8 mouse cellular contexts compared by ENCODE assay signal in genomic region chr17:88063980-88064346, GRCm38 (mm10). TPM values are rescaled to one million over a fixed set of nuclear protein-coding genes. Genes with fewer than 3 reads are reported as not detected.
DNase-seq lines count a peak whose midpoint lies in the region; ATAC-seq lines count a peak whose summit lies in the region.

No protein-coding gene starts in this region.

- peak overlapping the region; percentile 100 for H3K9ac ChIP-seq in hindbrain, embryonic 14.5 days

- WGBS in hindbrain, embryonic 14.5 days = under 1% methylated on average over 23 of the region's 23 CpGs

- DNase-seq in T-cell, adult 2 months (ENCODE audit: low spot score) = peak; percentile 71
- DNase-seq in cerebellum, postnatal 25 days = peak; percentile 75 to 79
- peak; percentile 64 to 77 for DNase-seq in frontal cortex, postnatal 36 days (ENCODE audit: low spot score in 2 of 2)
- DNase-seq in hindbrain, embryonic 14.5 days (ENCODE audit: low spot score) = peak; percentile 70
- peak; percentile 64 for DNase-seq in left cerebral cortex, adult 11 months (ENCODE audit: low spot score)
- DNase-seq in lung, postnatal 25 days (ENCODE audit: low spot score) = peak; percentile 56
- DNase-seq in retina, postnatal 7 days (ENCODE audit: low read depth, low spot score) = peak; percentile 33
- DNase-seq in thymus, postnatal 4 days = peak; percentile 81

- no peaks in the 10 kb centered on the region for H3K36me3 ChIP-seq in hindbrain, embryonic 14.5 days (replicated peaks; ENCODE audit: control insufficient read depth, insufficient read depth)

- peak overlapping the region; percentile 100 for H3K27ac ChIP-seq in hindbrain, embryonic 14.5 days

- H3K9me3 ChIP-seq in hindbrain, embryonic 14.5 days (ENCODE audit: control insufficient read depth, low read length) = no peaks in the 10 kb centered on the region

- no peaks in the 10 kb centered on the region for H3K27me3 ChIP-seq in hindbrain, embryonic 14.5 days (ENCODE audit: control insufficient read depth, insufficient read depth, low read length)

- peak overlapping the region; percentile 77 for H3K4me2 ChIP-seq in hindbrain, embryonic 14.5 days (replicated peaks)

- peaks cover 24% of the 10 kb centered on the region for H3K4me1 ChIP-seq in hindbrain, embryonic 14.5 days (replicated peaks; ENCODE audit: control insufficient read depth, insufficient read depth, low read length)

- peak overlapping the region; percentile 100 for H3K4me3 ChIP-seq in hindbrain, embryonic 14.5 days (replicated peaks; ENCODE audit: low read length)

- 0 out of 2 replicates have a peak, but pooled peaks have one; percentile 4 for ATAC-seq in hindbrain, embryonic 14.5 days (ENCODE audit: low FRiP score)

RNA-seq across cellular contexts. Expression of gene Fbxo11, which starts 1.1 kb away (rescaled TPM):
- 42.0 and 43.7 TPM in 2 replicates for polyA plus RNA-seq in hindbrain, embryonic 14.5 days (2014; fragmentation: Nextera tagmentation; extraction: Ambion mirVana)

Comparison
In these comparisons a context has a peak if more than half of its experiments do, and no peak if none do; other contexts are left out.
1. Peak in every context shown above with its lines: DNase-seq, ATAC-seq, H3K4me3 ChIP-seq and H3K27ac ChIP-seq.